Mouse (Mus musculus) CH12.LX (cell line): ENCODE results near the gene Bbs12. TPM values are rescaled to one million over a fixed set of nuclear protein-coding genes. Genes with fewer than 3 reads are reported as not detected.

Source experiments
- DNase-seq: peaks from one replicate; pipeline ENCODE4 v3.0.0-alpha.2; 2013; ENCODE audit errors: extremely low read depth
- H3K27ac ChIP-seq: 2 replicates; pipeline ENCODE4 v1.5.1; 2012; ENCODE audit warnings: low read depth, mild to moderate bottlenecking, control low read depth, moderate library complexity; ENCODE audit not compliant: insufficient read depth
- H3K27me3 ChIP-seq: replicated peaks from 2 replicates; pipeline ENCODE3; 2012; ENCODE audit warnings: inconsistent platforms
- H3K36me3 ChIP-seq, 2 experiments: replicated peaks in 1 of 2; 2 replicates each; pipeline versions ENCODE3 to v1.6.1; 2012; ENCODE audit warnings: inconsistent platforms in 1 of 2, low read length in 1 of 2, mild to moderate bottlenecking in 1 of 2, mixed read lengths in 1 of 2, moderate library complexity in 1 of 2; ENCODE audit not compliant: control insufficient read depth in 1 of 2, insufficient read depth in 1 of 2
- H3K4me1 ChIP-seq, 2 experiments: 2 replicates each; pipeline ENCODE4 v1.6.1; 2012; ENCODE audit warnings: inconsistent platforms in 1 of 2, moderate library complexity in 1 of 2; ENCODE audit not compliant: insufficient read depth in 2 of 2, control insufficient read depth in 1 of 2
- H3K4me2 ChIP-seq: 2 replicates; pipeline ENCODE4 v1.6.1; 2012; ENCODE audit warnings: low read depth, mild to moderate bottlenecking, control low read depth; ENCODE audit not compliant: poor library complexity, insufficient read depth, severe bottlenecking
- H3K4me3 ChIP-seq, 3 experiments: fragments of 150-350 bp in 1 of 3; sonication (generic) in 1 of 3; replicated peaks in 1 of 3; 2 replicates each; pipeline versions ENCODE3 to v1.5.1; 2011 to 2012; ENCODE audit warnings: low read depth in 2 of 3, low read length in 2 of 3, mild to moderate bottlenecking in 2 of 3, moderate library complexity in 2 of 3, control low read depth in 1 of 3, improper control_type of control experiment in 1 of 3, inconsistent platforms in 1 of 3, mixed read lengths in 1 of 3; ENCODE audit not compliant: poor library complexity in 1 of 3
- H3K79me2 ChIP-seq: replicated peaks from 2 replicates; pipeline ENCODE4 v1.6.1; 2012; ENCODE audit warnings: mild to moderate bottlenecking, moderate library complexity; ENCODE audit not compliant: control insufficient read depth, poor library complexity, insufficient read depth, severe bottlenecking; ENCODE audit errors: extremely low read depth
- H3K9ac ChIP-seq: 2 replicates; pipeline ENCODE4 v1.6.1; 2012; ENCODE audit warnings: low read depth, mild to moderate bottlenecking, control low read depth, moderate library complexity; ENCODE audit not compliant: insufficient read depth
- H3K9me3 ChIP-seq: replicated peaks from 2 replicates; pipeline ENCODE3; 2012; ENCODE audit warnings: low read length, inconsistent platforms, mixed read lengths
- BHLHE40 ChIP-seq: IDR thresholded peaks from 2 replicates; pipeline ENCODE4 v1.6.1; 2011; ENCODE audit warnings: mild to moderate bottlenecking, low read depth, low read length, improper control_type of control experiment
- CHD2 ChIP-seq: IDR thresholded peaks from 2 replicates; pipeline ENCODE4 v1.6.1; 2011; ENCODE audit warnings: low read length, improper control_type of control experiment
- CTCF ChIP-seq, 2 experiments: IDR thresholded peaks in 1 of 2; conservative IDR thresholded peaks in 1 of 2; 2 replicates each; pipeline ENCODE4 v1.5.1; 2011 to 2012; ENCODE audit warnings: low read depth in 2 of 2, low read length in 2 of 2, improper control_type of control experiment in 1 of 2, inconsistent platforms in 1 of 2, mild to moderate bottlenecking in 1 of 2, moderate library complexity in 1 of 2
- E2F4 ChIP-seq: IDR thresholded peaks from 2 replicates; pipeline ENCODE4 v1.6.1; 2011; ENCODE audit warnings: low read depth, low read length, improper control_type of control experiment; ENCODE audit not compliant: insufficient replicate concordance
- EP300 ChIP-seq: IDR thresholded peaks from 2 replicates; pipeline ENCODE4 v1.6.1; 2011; ENCODE audit warnings: low read length, improper control_type of control experiment
- ETS1 ChIP-seq: conservative IDR thresholded peaks from 2 replicates; pipeline ENCODE4 v1.6.1; 2012; ENCODE audit warnings: low read depth, mild to moderate bottlenecking, inconsistent platforms, low read length, improper control_type of control experiment, moderate library complexity
- GABPA ChIP-seq: IDR thresholded peaks from 2 replicates; pipeline ENCODE4 v1.6.1; 2012; ENCODE audit warnings: low read depth, low read length, improper control_type of control experiment, inconsistent platforms; ENCODE audit not compliant: insufficient replicate concordance
- IRF4 ChIP-seq: IDR thresholded peaks from 2 replicates; pipeline ENCODE4 v1.6.1; 2014; ENCODE audit warnings: low read depth, mild to moderate bottlenecking, inconsistent platforms, low read length, improper control_type of control experiment
- JUN ChIP-seq: IDR thresholded peaks from 2 replicates; pipeline ENCODE4 v1.6.1; 2011; ENCODE audit warnings: low read depth, mild to moderate bottlenecking, low read length, improper control_type of control experiment, moderate library complexity; ENCODE audit not compliant: insufficient read depth
- JUND ChIP-seq: conservative IDR thresholded peaks from 2 replicates; pipeline ENCODE4 v1.6.1; 2011; ENCODE audit warnings: low read depth, low read length, improper control_type of control experiment
- KAT2A ChIP-seq: IDR thresholded peaks from 2 replicates; pipeline ENCODE4 v1.6.1; 2012; ENCODE audit warnings: low read length, improper control_type of control experiment, inconsistent platforms; ENCODE audit not compliant: insufficient replicate concordance
- MAFK ChIP-seq: IDR thresholded peaks from 2 replicates; pipeline ENCODE4 v1.6.1; 2011; ENCODE audit warnings: low read length, improper control_type of control experiment; ENCODE audit not compliant: insufficient replicate concordance
- MAZ ChIP-seq: IDR thresholded peaks from 2 replicates; pipeline ENCODE4 v1.6.1; 2012; ENCODE audit warnings: low read depth, mild to moderate bottlenecking, inconsistent platforms, low read length, improper control_type of control experiment, moderate library complexity
- MEF2A ChIP-seq: IDR thresholded peaks from 2 replicates; pipeline ENCODE4 v1.6.1; 2014; ENCODE audit warnings: low read depth, mild to moderate bottlenecking, inconsistent platforms, low read length, improper control_type of control experiment, borderline replicate concordance
- NRF1 ChIP-seq: IDR thresholded peaks from 2 replicates; pipeline ENCODE4 v1.6.1; 2014; ENCODE audit warnings: low read depth, mild to moderate bottlenecking, inconsistent platforms, low read length, improper control_type of control experiment, moderate library complexity
- PAX5 ChIP-seq: IDR thresholded peaks from 2 replicates; pipeline ENCODE4 v1.6.1; 2012; ENCODE audit warnings: low read length, inconsistent platforms, mixed read lengths
- POLR2A ChIP-seq: IDR thresholded peaks from 2 replicates; pipeline ENCODE4 v1.6.1; 2011; ENCODE audit warnings: low read depth, mild to moderate bottlenecking, improper control_type of control experiment, low read length
- POLR2AphosphoS2 ChIP-seq: IDR thresholded peaks from 2 replicates; pipeline ENCODE4 v1.6.1; 2011; ENCODE audit warnings: low read depth, low read length, improper control_type of control experiment
- RAD21 ChIP-seq: IDR thresholded peaks from 2 replicates; pipeline ENCODE4 v1.6.1; 2011; ENCODE audit warnings: low read depth, mild to moderate bottlenecking, low read length, improper control_type of control experiment, moderate library complexity
- RCOR1 ChIP-seq: conservative IDR thresholded peaks from 2 replicates; pipeline ENCODE4 v1.6.1; 2012; ENCODE audit warnings: low read depth, mild to moderate bottlenecking, inconsistent platforms, low read length, improper control_type of control experiment
- SIN3A ChIP-seq: IDR thresholded peaks from 2 replicates; pipeline ENCODE4 v1.6.1; 2012; ENCODE audit warnings: low read length, improper control_type of control experiment, inconsistent platforms
- TCF12 ChIP-seq: IDR thresholded peaks from 2 replicates; pipeline ENCODE4 v1.6.1; 2014; ENCODE audit warnings: low read depth, mild to moderate bottlenecking, inconsistent platforms, low read length, improper control_type of control experiment
- ZC3H11A ChIP-seq: IDR thresholded peaks from 2 replicates; pipeline ENCODE4 v1.6.1; 2012; ENCODE audit warnings: low read depth, mild to moderate bottlenecking, inconsistent platforms, low read length, improper control_type of control experiment
- ZNF384 ChIP-seq: IDR thresholded peaks from 2 replicates; pipeline ENCODE4 v1.6.1; 2012; ENCODE audit warnings: low read depth, low read length, improper control_type of control experiment, inconsistent platforms
- dilution Hi-C: fragments of 300-500 bp; cut with MboI; formaldehyde crosslinking; loops from 2 replicates; pipeline ENCODE4 v1.14.3; 2020; ENCODE audit warnings: low sequenced_read_pairs; ENCODE audit not compliant: extremely low pct_unique_long_range_greater_than_20kb, extremely low pct_ligation_motif_present
- in situ Hi-C: fragments of 300-500 bp; cut with MboI; formaldehyde crosslinking; loops from 3 replicates; pipeline ENCODE4 v1.14.3; 2019; ENCODE audit warnings: low sequenced_read_pairs, low pct_ligation_motif_present, low pct_unique_long_range_greater_than_20kb, mixed read lengths
- polyA plus RNA-seq: library from polyadenylated mRNA; unstranded; fragments of >175 nt; gene quantifications from 2 replicates; pipeline ENCODE4 v1.2.1, GENCODE M21; 2012; ENCODE audit warnings: low read depth; ENCODE audit not compliant: insufficient read length
- total RNA-seq, 2 experiments: library from RNA; depleted of rRNA; stranded (reverse); fragments of 300-350 nt in 1 of 2; fragments of >200 nt in 1 of 2; gene quantifications; 2 replicates each; pipeline ENCODE4 v1.2.3; 2012 to 2014

Bbs12 gene
- total and polyA plus RNA-seq, 3 experiments = 3.2 to 8.3 (median 4.0) TPM

- no peak for TF ChIP-seq E2F4
- no peak for TF ChIP-seq NRF1
- no peak for TF ChIP-seq KAT2A
- TF ChIP-seq CHD2 = no peak
- TF ChIP-seq SIN3A = no peak
- no peak for TF ChIP-seq CTCF (conservative IDR thresholded peaks at IDR 0.05 in 1 of 2, IDR thresholded peaks at IDR 0.05 in 1 of 2; ENCODE audit: low read depth in 2 of 2, low read length in 2 of 2)
- no peak for TF ChIP-seq POLR2A
- no peak for TF ChIP-seq GABPA
- TF ChIP-seq EP300 = no peak
- no peak for TF ChIP-seq PAX5
- TF ChIP-seq MAZ = no peak
- no peaks in the 10 kb centered on the region for H3K9me3 ChIP-seq
- dilution Hi-C loops (no loop called here), in situ Hi-C loops (no loop called here)
- H3K27me3 ChIP-seq = no peaks in the 10 kb centered on the region
- no peak overlapping the region for H3K4me2 ChIP-seq
- H3K4me1 ChIP-seq = peaks cover 0 to 20% of the 10 kb centered on the region in 2 experiments; a peak in 3 of 4 replicates
- no peaks in the 10 kb centered on the region for H3K36me3 ChIP-seq
- H3K9ac ChIP-seq = no peak overlapping the region
- no peak for DNase-seq
- H3K4me3 ChIP-seq = no peak overlapping the region
- no peak overlapping the region for H3K27ac ChIP-seq
- H3K79me2 ChIP-seq = no peaks in the 10 kb centered on the region
Measured at GRCm38 (mm10) chr3:37291929-37292328, 20.4 kb upstream of the Bbs12 start.

- Histone ChIP-seq H3K27ac (no peak overlapping the region), H3K4me1 (peaks cover 0 to 20% of the 10 kb centered on the region in 2 experiments; a peak in 3 of 4 replicates), H3K9me3 (no peaks in the 10 kb centered on the region), H3K4me3 (no peak overlapping the region), H3K9ac (no peak overlapping the region), H3K27me3 (no peaks in the 10 kb centered on the region), H3K36me3 (no peaks in the 10 kb centered on the region), H3K79me2 (no peaks in the 10 kb centered on the region)
- in situ Hi-C loops = no loop called here
- TF ChIP-seq RAD21 (no peak), MEF2A (peak; percentile 46; the same call in 1 of the 2 replicates), POLR2AphosphoS2 (no peak), IRF4 (peak; percentile 98), ZNF384 (0 out of 2 replicates have a peak, but pooled peaks have one; percentile 15), JUN (peak; percentile 90), BHLHE40 (peak; percentile 86), MAFK (peak; percentile 29; the same call in 1 of the 2 replicates), JUND (peak; percentile 98), RCOR1 (peak; percentile 92), TCF12 (peak; percentile 61; the same call in 1 of the 2 replicates), EP300 (peak; percentile 96), ZC3H11A (no peak), ETS1 (peak; percentile 58), CTCF (conservative IDR thresholded peaks at IDR 0.05 in 1 of 2, IDR thresholded peaks at IDR 0.05 in 1 of 2; ENCODE audit: low read depth in 2 of 2, low read length in 2 of 2) (no peak), SIN3A (no peak)
- TF ChIP-seq, all 38 proteins: peak for 11
- peak; percentile 52 for DNase-seq
- dilution Hi-C loops = no loop called here
- no peak overlapping the region for H3K4me2 ChIP-seq
Measured at GRCm38 (mm10) chr3:37292654-37293053, 19.7 kb upstream of the Bbs12 start.
